Mouse (Mus musculus): Measurements from ENCODE around the gene Slco1c1.
"Not testable (repeated sequence)": the region's sequence is repeated elsewhere in the genome, so short reads cannot be mapped to it uniquely, and the experiment has no call there.

The Slco1c1 gene

DNA sequence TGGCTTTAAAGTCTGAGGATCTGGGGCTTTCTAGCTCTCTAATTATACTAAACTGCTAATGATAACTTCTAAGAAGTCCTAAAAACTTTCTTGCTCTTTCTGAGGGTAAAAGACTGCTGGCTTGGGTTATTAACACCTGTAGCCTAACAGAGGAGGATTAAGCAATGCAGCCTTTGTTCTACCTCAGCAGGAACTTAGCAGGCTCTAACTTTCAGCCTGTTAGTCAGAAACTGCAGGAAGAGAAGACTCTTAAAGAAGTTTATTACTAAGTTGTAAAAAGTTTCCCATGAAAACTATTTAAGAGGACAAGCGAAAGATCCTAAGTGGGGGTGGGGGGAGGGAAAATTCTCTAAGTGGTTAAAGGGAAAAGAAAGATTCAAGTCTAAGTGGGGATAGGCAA, 65.8 kb downstream of the Slco1c1 start:
- no peak for DNase-seq (ENCODE audit: low spot score in 2 of 2)

DNA sequence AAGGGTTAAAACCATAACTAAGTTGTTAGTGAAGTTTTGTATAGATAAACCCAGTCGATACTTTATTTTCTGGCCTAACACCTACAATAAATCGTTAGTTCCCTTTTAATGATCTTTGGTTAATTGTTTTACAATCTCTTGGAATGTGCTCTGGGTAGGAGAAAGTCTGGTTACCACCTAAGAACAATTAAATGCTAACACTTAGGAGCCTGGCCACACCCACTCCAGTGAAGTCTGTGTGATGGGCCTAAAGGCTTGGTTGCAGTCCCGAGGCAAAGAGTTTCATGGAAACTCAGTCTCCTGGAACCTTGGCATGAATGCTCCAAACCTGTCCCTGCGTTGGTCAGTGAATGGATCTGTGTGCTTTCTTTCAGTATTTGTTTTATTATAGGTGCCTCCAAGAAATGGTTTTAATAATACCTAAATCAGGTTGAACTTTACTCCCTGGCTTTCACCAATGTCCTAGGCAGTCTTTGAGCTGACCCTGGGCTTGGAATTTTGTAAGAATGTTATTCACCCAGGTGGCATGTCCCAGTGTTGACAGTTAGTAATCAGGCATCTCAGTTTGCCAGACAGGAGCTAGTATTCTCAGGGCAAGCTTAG, 66.5 kb downstream of the Slco1c1 start:
- DNase-seq (ENCODE audit: low spot score in 2 of 2) = not testable (repeated sequence)

DNA sequence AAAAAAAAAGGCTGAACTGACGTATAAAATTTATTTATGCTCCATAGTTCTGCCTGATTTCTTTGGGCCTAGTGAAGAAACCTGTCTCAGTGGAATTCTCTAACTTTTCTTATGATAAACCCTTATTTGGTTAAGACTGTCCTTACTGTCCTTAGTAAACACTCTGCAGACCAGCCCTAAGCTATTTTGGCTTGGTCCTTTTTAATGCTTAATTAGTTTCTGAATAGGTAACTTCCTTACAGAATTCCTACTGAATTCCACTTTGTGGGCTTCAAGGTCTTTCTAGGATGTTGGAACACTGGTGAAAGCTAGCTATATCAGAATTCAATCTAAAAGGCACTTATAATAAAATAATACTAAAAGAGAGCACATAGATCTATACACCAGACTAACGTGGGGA, 71.9 kb downstream of the Slco1c1 start:
- DNase-seq (ENCODE audit: low spot score in 2 of 2) = no peak

- DNase-seq (ENCODE audit: low spot score in 2 of 2) = no peak
These were observed 72.9 kb downstream of the Slco1c1 start for GRCm38 (mm10) chr6:141597037-141597436.

- no peak for DNase-seq (ENCODE audit: low spot score in 2 of 2)
These were observed 76.8 kb downstream of the Slco1c1 start for GRCm38 (mm10) chr6:141600940-141601339.

DNA sequence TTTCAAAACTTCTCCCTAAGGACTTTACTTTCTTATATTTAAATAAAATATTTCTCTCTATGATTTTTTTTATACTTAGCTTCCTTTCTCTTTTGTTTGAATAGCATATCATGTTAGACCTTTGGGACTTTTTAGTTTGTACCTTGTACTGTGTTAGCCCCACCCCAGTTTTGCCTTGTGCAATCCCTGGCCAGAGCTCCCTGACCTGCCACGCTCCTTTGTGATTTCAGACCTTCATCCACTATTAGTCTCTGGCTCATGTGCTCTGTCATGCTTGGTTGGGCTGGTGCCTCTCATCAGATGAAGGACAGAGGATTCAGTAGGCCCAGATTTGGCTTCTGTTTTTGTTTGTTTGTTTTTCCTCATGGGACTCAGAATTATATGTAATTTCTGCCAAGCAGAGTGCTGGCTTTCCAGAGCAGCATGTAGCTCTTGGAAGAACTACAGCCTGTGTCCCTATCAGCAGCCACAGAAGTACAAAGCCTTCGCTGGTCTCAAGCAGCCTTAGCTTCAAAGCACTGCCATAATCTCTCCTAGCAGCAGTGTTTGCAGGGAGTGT, 86.6 kb downstream of the Slco1c1 start:
- DNase-seq (ENCODE audit: low spot score in 2 of 2) = no peak

- no peak for DNase-seq (ENCODE audit: low spot score in 2 of 2)
These were observed 89.8 kb downstream of the Slco1c1 start for GRCm38 (mm10) chr6:141614017-141614416.

- DNase-seq (ENCODE audit: low spot score in 2 of 2) = no peak
These were observed 91.2 kb downstream of the Slco1c1 start for GRCm38 (mm10) chr6:141615348-141615747.
